Mouse (Mus musculus): Measurements from ENCODE around the gene Rfx7. TPM values are rescaled to one million over a fixed set of nuclear protein-coding genes. Genes with fewer than 3 reads are reported as not detected.

Rfx7 gene
- polyA plus RNA-seq (2015; fragmentation: Nextera tagmentation; extraction: Ambion mirVana): 6.8 and 8.3 TPM in 2 replicates

GRCm38 (mm10) chr9:72531996-72532380, at the start of gene Rfx7:
Gene Rfx7, plus strand, starts transcription at chr9:72532240.

GRCm38 (mm10) chr9:72492194-72492565, 39.9 kb upstream of the Rfx7 start, which contains the start of gene Tex9:
Gene Tex9, minus strand, starts transcription at chr9:72492212.

GRCm38 (mm10) chr9:72661895-72662661, 130.0 kb downstream of the Rfx7 start, which contains the start of gene Nedd4:
Gene Nedd4, plus strand, starts transcription at chr9:72662346.

Small RNA genes within 50 kb of the gene (microRNA-seq; reads per million reads assigned to microRNA genes)
- 0 reads per million in 2 experiments for gene Gm28010

Other genes starting within 250 kb of the Rfx7 start
- 4.2 and 6.0 TPM in 2 replicates for gene Mns1, start 94.2 kb upstream of the Rfx7 start, polyA plus RNA-seq (2015; fragmentation: Nextera tagmentation; extraction: Ambion mirVana)
- 4.5 and 5.8 TPM in 2 replicates for gene Tex9, start 40.0 kb upstream of the Rfx7 start, polyA plus RNA-seq (2015; fragmentation: Nextera tagmentation; extraction: Ambion mirVana)
- 371 and 392 TPM in 2 replicates for gene Nedd4, start 130.1 kb downstream of the Rfx7 start, polyA plus RNA-seq (2015; fragmentation: Nextera tagmentation; extraction: Ambion mirVana)

All from skeletal muscle tissue, postnatal 0 days (tissue).